Mouse (Mus musculus) G1E (cell line): ENCODE measurements around the gene Kcnb1.

Experiments used
- CTCF ChIP-seq: IDR thresholded peaks from 2 replicates; pipeline ENCODE4 v1.5.1; 2012; ENCODE audit warnings: low read depth, low read length, inconsistent platforms, mixed read lengths
- GATA1 ChIP-seq: IDR thresholded peaks from 2 replicates; pipeline ENCODE4 v1.6.1; 2012; ENCODE audit warnings: borderline replicate concordance, low read length, inconsistent platforms, mixed read lengths
- POLR2AphosphoS5 ChIP-seq: IDR thresholded peaks from 2 replicates; pipeline ENCODE4 v1.6.1; 2012; ENCODE audit warnings: low read depth, low read length, inconsistent platforms; ENCODE audit not compliant: insufficient replicate concordance
- TAL1 ChIP-seq: conservative IDR thresholded peaks from 2 replicates; pipeline ENCODE4 v1.6.1; 2012; ENCODE audit warnings: low read depth, low read length, inconsistent platforms, mixed read lengths

GRCm38 (mm10) chr2:167086836-167087235 lies 103.1 kb downstream of the Kcnb1 start:
- no peak for TF ChIP-seq CTCF
- TF ChIP-seq GATA1, result no peak
- TF ChIP-seq TAL1, result no peak
- no peak for TF ChIP-seq POLR2AphosphoS5
